Mouse (Mus musculus) WW6 (cell line): ENCODE data around the gene Trim15.
"Not testable (repeated sequence)": the region's sequence is repeated elsewhere in the genome, so short reads cannot be mapped to it uniquely, and the experiment has no call there.

Experiments used
- DNase-seq: peaks from one replicate; pipeline ENCODE4 v3.0.0-alpha.2; 2013; ENCODE audit warnings: low read depth, low spot score

Gene Trim15

DNA sequence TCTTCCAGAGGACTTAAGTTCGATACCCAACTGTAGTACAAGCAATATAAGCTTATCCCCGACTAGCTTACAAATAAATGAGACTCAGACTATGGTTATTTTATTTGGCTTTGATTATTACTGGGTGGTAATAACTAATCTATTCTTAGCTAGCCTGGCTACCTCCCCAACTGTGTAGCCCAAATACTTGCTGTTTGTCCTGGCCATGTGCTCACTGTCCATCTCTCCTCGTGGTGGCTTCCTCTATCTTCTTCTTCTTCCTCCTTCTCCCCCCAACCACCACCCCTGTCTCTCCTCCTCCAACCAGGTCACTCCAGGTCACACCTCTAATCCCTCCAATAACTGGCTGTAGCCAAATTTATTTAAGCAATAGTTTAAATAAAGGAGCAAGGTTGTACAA is 36.5 kb downstream of the Trim15 start:
- no peak for DNase-seq

DNA sequence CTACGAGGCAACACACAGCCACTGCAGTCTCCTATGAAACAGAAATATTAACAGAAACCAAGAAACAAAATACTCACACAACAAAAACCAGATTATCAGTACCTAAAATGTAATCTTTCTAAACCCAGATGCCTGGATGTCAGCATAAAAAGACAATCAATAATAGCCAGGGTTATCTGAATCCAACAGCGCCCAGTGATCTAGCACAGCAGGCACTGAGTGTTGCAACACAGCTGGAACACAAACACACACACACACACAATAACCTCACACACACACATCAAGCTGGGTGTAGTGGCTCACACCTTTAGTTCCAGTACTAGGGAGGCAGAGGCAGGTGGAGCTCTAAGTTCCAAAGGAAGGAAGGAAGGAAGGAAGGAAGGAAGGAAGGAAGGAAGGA is 38.5 kb downstream of the Trim15 start:
- no peak for DNase-seq

DNA sequence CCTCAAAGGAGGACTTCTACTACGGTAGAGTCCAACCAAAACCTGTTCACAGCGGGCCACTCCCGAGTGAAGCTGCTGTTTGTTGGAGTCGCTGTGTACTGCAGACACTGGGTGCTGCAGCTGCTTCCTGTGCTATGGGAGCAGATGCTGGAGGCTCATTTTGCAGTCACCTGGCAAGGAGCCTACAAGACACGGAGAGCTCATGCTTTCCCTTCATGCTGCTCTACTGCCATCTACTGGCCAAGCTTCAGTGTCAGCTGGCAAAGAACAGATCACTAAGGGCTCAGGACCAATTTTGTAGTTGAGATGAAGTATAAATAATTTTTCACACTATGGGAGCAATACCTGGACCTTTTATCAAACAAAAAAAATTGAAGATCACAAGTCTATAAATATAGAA is 41.0 kb downstream of the Trim15 start:
- DNase-seq = not testable (repeated sequence)

DNA sequence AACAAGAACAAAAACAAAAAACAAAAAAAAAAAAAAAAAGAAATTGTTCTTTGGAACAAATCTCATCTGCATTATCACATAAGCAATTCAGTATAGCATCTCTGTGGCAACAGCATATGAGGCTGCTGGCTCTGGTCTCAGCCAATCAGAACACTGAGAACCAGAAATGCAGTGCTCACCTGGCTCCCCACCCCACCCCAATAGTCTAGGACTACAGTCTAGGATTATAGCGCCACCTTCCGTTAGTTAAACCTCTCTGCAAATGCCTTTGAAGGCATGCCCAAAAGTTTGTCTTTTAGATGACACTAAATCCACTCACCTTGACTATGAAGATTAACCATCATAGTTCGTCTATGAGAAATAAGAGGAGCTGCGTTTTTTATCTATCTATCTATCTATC is 41.5 kb downstream of the Trim15 start:
- no peak for DNase-seq

DNA sequence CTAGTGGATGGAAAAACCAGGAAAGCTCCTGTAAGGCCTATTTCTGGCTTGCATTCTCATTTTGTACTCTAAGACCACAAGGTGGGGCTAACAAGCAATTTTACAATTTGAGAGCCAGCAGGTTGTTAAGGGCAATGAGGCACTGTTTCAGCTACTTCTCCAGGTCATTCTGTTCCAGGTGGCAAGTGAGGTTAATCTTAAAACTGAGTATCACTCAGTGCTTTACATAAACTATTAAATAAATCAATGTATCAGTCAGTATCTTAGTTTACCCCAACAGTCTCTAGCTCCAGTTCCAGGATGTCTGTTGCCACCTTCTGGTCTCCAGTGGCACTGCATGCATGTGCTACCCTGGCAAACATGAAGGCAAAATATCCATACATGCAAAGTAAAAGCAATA is 43.0 kb downstream of the Trim15 start:
- no peak for DNase-seq

DNA sequence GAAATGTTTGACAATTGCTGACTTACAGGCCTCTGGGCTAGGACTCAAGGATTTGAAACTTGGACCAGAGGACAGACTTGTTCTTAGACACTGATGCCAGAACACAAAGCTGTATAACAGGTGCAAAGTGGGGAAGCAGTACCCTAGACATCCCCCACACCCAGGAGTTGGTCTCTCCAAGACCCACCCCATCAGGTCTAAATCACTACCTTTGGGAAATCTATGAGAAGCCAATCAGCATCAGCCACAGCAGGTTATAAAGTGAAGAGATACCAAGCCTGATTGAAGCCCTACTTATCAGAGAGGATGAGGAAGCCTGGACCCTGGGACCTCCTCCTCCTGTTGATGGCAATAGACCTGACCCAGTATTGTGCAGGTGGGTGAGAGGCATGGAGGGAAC is 55.1 kb downstream of the Trim15 start, which contains the start of gene H2-M10.6:
H2-M10.6 (plus strand) TSS at position 301 of the 400 bp plus-strand sequence.
- no peak for DNase-seq
